Mouse (Mus musculus) forebrain, embryonic 14.5 days (tissue): Measurements from ENCODE around the gene AK157302. TPM values are rescaled to one million over a fixed set of nuclear protein-coding genes. Genes with fewer than 3 reads are reported as not detected.
"Not testable (repeated sequence)": the region's sequence is repeated elsewhere in the genome, so short reads cannot be mapped to it uniquely, and the experiment has no call there.

ENCODE experiments used
- ATAC-seq: fragments of 200-750 bp; cut with Nextera tagmentation; 2 replicates; pipeline ENCODE4 v1.8.0; 2017; ENCODE audit warnings: mild to moderate bottlenecking, moderate library complexity
- DNase-seq: peaks from one replicate; pipeline ENCODE4 v3.0.0-alpha.2; 2015; ENCODE audit warnings: low spot score
- H3K27ac ChIP-seq: fragments of 300-500 bp; sonication (generic); 2 replicates; pipeline ENCODE4 v1.5.1; 2014; ENCODE audit warnings: low read depth, mild to moderate bottlenecking, control low read depth, low read length, moderate library complexity
- H3K27me3 ChIP-seq: fragments of 300-500 bp; sonication (generic); replicated peaks from 2 replicates; pipeline ENCODE4 v1.6.1; 2014; ENCODE audit warnings: low read length, control low read depth, mixed read lengths; ENCODE audit not compliant: control insufficient read depth, insufficient read depth
- H3K36me3 ChIP-seq: fragments of 300-500 bp; sonication (generic); 2 replicates; pipeline ENCODE4 v1.6.1; 2014; ENCODE audit warnings: low read length, control low read depth; ENCODE audit not compliant: control insufficient read depth, insufficient read depth
- H3K4me1 ChIP-seq: fragments of 300-500 bp; sonication (generic); 2 replicates; pipeline ENCODE4 v1.6.1; 2014; ENCODE audit warnings: antibody characterized with exemption, low read length, control low read depth; ENCODE audit not compliant: control insufficient read depth, insufficient read depth
- H3K4me2 ChIP-seq: fragments of 300-500 bp; sonication (generic); 2 replicates; pipeline ENCODE4 v1.6.1; 2014; ENCODE audit warnings: mild to moderate bottlenecking, control low read depth, low read length
- H3K4me3 ChIP-seq: fragments of 300-500 bp; sonication (generic); 2 replicates; pipeline ENCODE4 v1.5.1; 2014; ENCODE audit warnings: low read depth, low read length, control low read depth
- H3K9ac ChIP-seq: fragments of 300-500 bp; sonication (generic); 2 replicates; pipeline ENCODE4 v1.6.1; 2014; ENCODE audit warnings: mild to moderate bottlenecking, low read length, control low read depth, moderate library complexity
- H3K9me3 ChIP-seq: fragments of 300-500 bp; sonication (generic); replicated peaks from 2 replicates; pipeline ENCODE4 v1.6.1; 2016; ENCODE audit warnings: low read length, control low read depth, mixed read lengths; ENCODE audit not compliant: control insufficient read depth
- WGBS: fragments of 180-500 bp; shearing (Covaris S2); extraction: QIAGEN DNeasy Blood & Tissue Kit; methylation state at CpG from one replicate; pipeline ENCODE4 v1.1.7; 2014; 5-methylcytosine and 5-hydroxymethylcytosine counted together
- polyA plus RNA-seq: library from polyadenylated mRNA; unstranded; fragments of >200 nt; fragmentation: Nextera tagmentation; extraction: Ambion mirVana; gene quantifications from 2 replicates; pipeline ENCODE4 v1.2.1, GENCODE M21; 2014

The AK157302 gene
- 0.36 and 0.78 TPM in 2 replicates for polyA plus RNA-seq

DNA sequence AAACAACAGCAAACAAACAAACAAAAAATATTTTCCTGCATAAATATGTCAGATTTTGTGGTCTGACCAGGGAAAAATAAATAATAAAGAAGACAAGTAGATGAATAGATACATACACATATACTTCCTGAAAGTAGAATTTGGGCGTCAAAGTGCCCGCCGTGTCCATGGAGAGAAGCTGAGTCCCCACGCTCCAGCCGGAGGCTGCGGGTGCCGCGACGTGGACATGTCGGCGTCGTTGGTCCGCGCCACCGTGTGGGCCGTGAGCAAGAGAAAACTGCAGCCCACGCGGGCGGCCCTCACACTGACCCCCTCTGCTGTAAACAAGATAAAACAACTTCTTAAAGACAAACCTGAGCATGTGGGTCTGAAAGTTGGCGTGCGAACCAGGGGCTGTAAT is at the start of gene AK157302:
Gene AK157302 (plus strand): TSS at position 144 of the 400 bp plus-strand sequence.
- Histone ChIP-seq H3K4me2 (no peak within 1 kb of the TSS), H3K9me3 (no peaks in the 10 kb centered on the region), H3K9ac (no peak within 1 kb of the TSS), H3K4me1 (no peaks in the 10 kb centered on the region), H3K4me3 (no peak within 1 kb of the TSS), H3K36me3 (no peaks in the 10 kb centered on the region), H3K27me3 (no peaks in the 10 kb centered on the region), H3K27ac (no peak within 1 kb of the TSS)
- ATAC-seq (no peak), DNase-seq (no peak)
- WGBS, result 94% methylated on average over 21 of the region's 21 CpGs

DNA sequence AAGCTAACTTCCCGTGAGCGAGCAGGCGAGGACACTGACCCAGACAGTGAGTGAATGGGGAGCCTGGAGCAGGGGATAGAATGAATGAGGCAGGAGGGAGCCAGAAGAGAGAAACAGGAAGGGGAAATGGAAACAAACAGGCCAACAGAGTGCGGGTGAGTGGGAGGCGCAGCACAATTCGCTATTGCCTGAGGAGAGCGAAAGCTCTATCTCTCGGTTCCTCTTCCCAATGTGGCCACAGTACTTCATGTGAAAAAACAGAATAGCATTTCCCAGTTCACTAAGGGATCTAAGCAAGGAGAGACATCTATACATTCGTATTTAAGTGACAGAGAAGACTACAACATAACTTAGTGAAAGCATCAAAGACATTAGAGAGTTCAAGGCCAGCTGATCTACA is 48.2 kb upstream of the AK157302 start:
- Histone ChIP-seq H3K9ac (no peak overlapping the region), H3K9me3 (no peaks in the 10 kb centered on the region), H3K36me3 (peaks cover 59% of the 10 kb centered on the region), H3K4me3 (no peak overlapping the region), H3K27ac (no peak overlapping the region), H3K4me1 (no peaks in the 10 kb centered on the region), H3K27me3 (no peaks in the 10 kb centered on the region), H3K4me2 (no peak overlapping the region)
- ATAC-seq (no peak), DNase-seq (no peak)
- WGBS, result 92% methylated on average over 9 of the region's 9 CpGs

DNA sequence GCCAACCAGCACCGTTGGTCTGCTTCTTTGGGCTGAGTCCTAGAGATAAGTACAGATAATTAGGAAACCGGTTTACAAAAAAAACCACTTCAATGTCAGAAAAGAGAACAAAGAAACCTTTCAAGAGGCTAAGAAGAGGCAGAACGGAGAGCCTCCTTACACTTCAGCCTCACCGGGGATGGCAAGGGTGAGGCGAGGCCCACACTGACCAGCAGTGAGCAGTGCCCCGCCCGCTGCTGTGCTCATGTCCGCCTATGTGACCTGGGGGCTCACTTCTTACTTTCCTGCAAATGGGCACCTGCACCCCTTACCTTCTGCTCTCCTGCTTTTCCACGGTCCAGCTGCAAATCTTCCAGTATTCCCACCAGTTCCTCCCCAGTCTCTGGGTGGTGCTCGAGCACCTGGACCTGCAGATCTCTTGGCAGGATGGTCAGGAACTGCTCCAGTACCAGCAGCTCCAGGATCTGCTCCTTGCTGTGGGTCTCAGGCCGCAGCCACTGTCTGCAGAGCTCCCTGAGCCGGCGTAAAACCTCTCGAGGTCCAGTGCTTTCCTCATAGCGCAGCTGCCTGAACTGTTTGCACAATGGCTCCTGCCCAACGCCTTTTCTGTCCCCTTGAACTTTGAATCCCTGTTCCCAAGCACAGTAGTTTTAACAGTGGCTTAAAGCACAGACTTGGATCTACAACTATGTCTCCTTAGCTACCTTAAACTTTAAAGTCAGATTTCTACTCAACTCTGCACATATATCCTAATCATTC is 47.0 kb upstream of the AK157302 start:
- no peak overlapping the region for H3K4me3 ChIP-seq
- 80% methylated on average over 16 of the region's 16 CpGs for WGBS
- no peak overlapping the region for H3K4me2 ChIP-seq
- no peaks in the 10 kb centered on the region for H3K9me3 ChIP-seq
- peaks cover 8% of the 10 kb centered on the region for H3K4me1 ChIP-seq
- H3K9ac ChIP-seq, result no peak overlapping the region
- no peak overlapping the region for H3K27ac ChIP-seq
- DNase-seq (no peak), ATAC-seq (no peak)
- H3K27me3 ChIP-seq, result no peaks in the 10 kb centered on the region
- peaks cover 59% of the 10 kb centered on the region for H3K36me3 ChIP-seq

GRCm38 (mm10) chr13:21453042-21453441 is 42.0 kb upstream of the AK157302 start:
- Histone ChIP-seq H3K4me3 (peak overlapping the region; percentile 69), H3K36me3 (peaks cover 13% of the 10 kb centered on the region), H3K27ac (peak overlapping the region; percentile 41), H3K4me1 (peaks cover 8% of the 10 kb centered on the region), H3K9me3 (no peaks in the 10 kb centered on the region), H3K9ac (peak overlapping the region; percentile 75), H3K4me2 (peak overlapping the region; percentile 76), H3K27me3 (no peaks in the 10 kb centered on the region)
- under 1% methylated on average over 13 of the region's 13 CpGs for WGBS
- ATAC-seq (peak; percentile 26; the same call in 1 of the 2 replicates), DNase-seq (no peak)

- peak; percentile 89 for DNase-seq
- Histone ChIP-seq H3K36me3 (peaks cover 10% of the 10 kb centered on the region), H3K27me3 (no peaks in the 10 kb centered on the region), H3K4me3 (peak within 1 kb of the TSS; percentile 69), H3K4me1 (peaks cover 8% of the 10 kb centered on the region), H3K4me2 (peak within 1 kb of the TSS; percentile 76), H3K9ac (peak within 1 kb of the TSS; percentile 75), H3K27ac (peak within 1 kb of the TSS; percentile 41), H3K9me3 (no peaks in the 10 kb centered on the region)
- WGBS, result 0% methylated on average over 23 of the region's 23 CpGs
- ATAC-seq, result peak; percentile 94
Observed at GRCm38 (mm10) chr13:21453449-21453848, 41.6 kb upstream of the AK157302 start, which contains the start of gene Zscan26. Gene Zscan26, minus strand, starts transcription at chr13:21453730.

GRCm38 (mm10) chr13:21454133-21454532 is 40.9 kb upstream of the AK157302 start:
- H3K4me2 ChIP-seq, result no peak overlapping the region

DNA sequence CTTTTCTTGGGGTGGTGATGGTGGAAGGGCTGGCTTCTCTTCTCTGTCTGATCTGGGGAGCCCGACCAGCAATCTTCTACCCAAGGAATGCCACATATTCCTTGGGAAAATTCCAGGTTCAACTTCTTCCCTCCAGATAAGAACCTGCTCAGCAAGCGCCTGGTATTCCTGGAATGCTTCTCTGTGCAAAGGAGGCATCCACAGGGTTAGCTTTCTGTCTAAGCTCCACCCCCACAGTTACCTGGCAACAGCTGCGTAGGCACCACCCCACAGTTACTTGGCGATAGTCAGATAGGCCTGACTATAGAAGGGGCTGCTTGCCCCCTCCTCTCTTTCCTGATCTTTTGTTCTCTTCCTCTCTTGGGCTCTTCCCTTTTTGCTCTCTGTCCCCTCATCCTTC is 38.7 kb upstream of the AK157302 start:
- peaks cover 3% of the 10 kb centered on the region; the same call in 1 of the 2 replicates for H3K36me3 ChIP-seq
- peaks cover 8% of the 10 kb centered on the region for H3K4me1 ChIP-seq
- no peak for DNase-seq
- no peak overlapping the region for H3K9ac ChIP-seq
- WGBS, result 9% methylated on average over 4 of the region's 4 CpGs
- H3K9me3 ChIP-seq, result no peaks in the 10 kb centered on the region
- H3K4me3 ChIP-seq, result no peak overlapping the region
- no peak overlapping the region for H3K27ac ChIP-seq
- no peak overlapping the region for H3K4me2 ChIP-seq
- ATAC-seq, result no peak
- no peaks in the 10 kb centered on the region for H3K27me3 ChIP-seq

More at GRCm38 (mm10) chr13:21454133-21454532, 40.9 kb upstream of the AK157302 start:
- Histone ChIP-seq H3K27ac (no peak overlapping the region), H3K36me3 (peaks cover 5% of the 10 kb centered on the region), H3K9ac (no peak overlapping the region), H3K27me3 (no peaks in the 10 kb centered on the region), H3K9me3 (no peaks in the 10 kb centered on the region), H3K4me3 (no peak overlapping the region), H3K4me1 (peaks cover 8% of the 10 kb centered on the region)
- ATAC-seq, result no peak
- 97% methylated on average over 3 of the region's 3 CpGs for WGBS
- DNase-seq, result no peak

GRCm38 (mm10) chr13:21462516-21462915 is 32.5 kb upstream of the AK157302 start:
- DNase-seq, H3K9me3 ChIP-seq, H3K4me2 ChIP-seq, H3K9ac ChIP-seq, H3K27me3 ChIP-seq, H3K4me3 ChIP-seq, H3K27ac ChIP-seq, H3K36me3 ChIP-seq, H3K4me1 ChIP-seq, ATAC-seq: not testable (repeated sequence)
- WGBS, result 52% methylated on average over 9 of the region's 9 CpGs

DNA sequence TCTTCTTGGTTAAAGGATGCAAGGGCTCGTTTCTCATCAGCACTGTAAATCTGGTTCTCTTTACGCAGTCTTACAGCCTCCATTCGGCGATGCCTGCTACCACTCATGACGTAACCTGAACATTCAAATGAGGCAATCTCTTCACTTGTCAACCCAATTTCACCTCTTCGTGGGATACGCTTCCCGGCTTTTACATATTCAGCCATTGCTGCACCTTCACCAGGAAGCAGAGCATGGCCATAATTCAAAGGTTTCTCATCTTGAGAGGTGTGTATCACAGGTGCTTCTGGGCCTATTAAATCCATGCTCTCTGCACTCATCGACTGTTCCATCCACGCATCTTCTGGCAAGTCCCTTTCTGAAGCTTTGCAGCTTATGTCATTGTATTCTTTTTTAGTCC is 27.7 kb upstream of the AK157302 start:
- H3K4me2 ChIP-seq, result no peak overlapping the region; the same call in 1 of the 2 replicates
- no peak for DNase-seq

More for the DNA sequence above, 27.7 kb upstream of the AK157302 start:
- no peak for ATAC-seq
- H3K36me3 ChIP-seq, result no peaks in the 10 kb centered on the region
- H3K4me3 ChIP-seq, result no peak overlapping the region
- no peaks in the 10 kb centered on the region; the same call in 1 of the 2 replicates for H3K4me1 ChIP-seq
- no peak overlapping the region for H3K9ac ChIP-seq
- WGBS, result 87% methylated on average over 10 of the region's 10 CpGs
- H3K27ac ChIP-seq, result no peak overlapping the region
- H3K27me3 ChIP-seq, result no peaks in the 10 kb centered on the region
- no peaks in the 10 kb centered on the region for H3K9me3 ChIP-seq
